Mouse (Mus musculus): Measurements from ENCODE around the gene Fmo3. TPM values are rescaled to one million over a fixed set of nuclear protein-coding genes. Genes with fewer than 3 reads are reported as not detected.

The Fmo3 gene
- not detected in 2 replicates for polyA plus RNA-seq (2012; ENCODE audit: insufficient read depth, insufficient read length, low replicate concordance, missing spikeins)

GRCm38 (mm10) chr1:162984428-162984827, at the start of gene Fmo3:
Gene Fmo3, minus strand, starts transcription at chr1:162984528.
- Histone ChIP-seq H3K4me1 (ENCODE audit: control insufficient read depth, insufficient read depth, low read length) (no peaks in the 10 kb centered on the region), H3K4me3 (ENCODE audit: insufficient read depth, low read depth, low read length) (no peak within 1 kb of the TSS), H3K27ac (ENCODE audit: insufficient read depth, low read depth, low read length) (no peak within 1 kb of the TSS)
- TF ChIP-seq POLR2A (IDR thresholded peaks at IDR 0.05; ENCODE audit: insufficient read depth, low read depth, low read length) = no peak
- 81% methylated on average over 1 of the region's 1 CpGs for WGBS

GRCm38 (mm10) chr1:163023075-163023474, 38.7 kb upstream of the Fmo3 start:
- Histone ChIP-seq H3K4me1 (ENCODE audit: control insufficient read depth, insufficient read depth, low read length) (no peaks in the 10 kb centered on the region), H3K27ac (ENCODE audit: insufficient read depth, low read depth, low read length) (no peak overlapping the region), H3K4me3 (ENCODE audit: insufficient read depth, low read depth, low read length) (no peak overlapping the region)
- TF ChIP-seq POLR2A (IDR thresholded peaks at IDR 0.05; ENCODE audit: insufficient read depth, low read depth, low read length) (no peak), CTCF (IDR thresholded peaks at IDR 0.05; ENCODE audit: insufficient read depth, low read depth, low read length) (no peak)

- WGBS = 72% methylated on average over 3 of the region's 3 CpGs
- no peak for TF ChIP-seq CTCF (IDR thresholded peaks at IDR 0.05; ENCODE audit: insufficient read depth, low read depth, low read length)
- TF ChIP-seq POLR2A (IDR thresholded peaks at IDR 0.05; ENCODE audit: insufficient read depth, low read depth, low read length) = no peak
- H3K27ac ChIP-seq (ENCODE audit: insufficient read depth, low read depth, low read length) = no peak overlapping the region
- H3K4me3 ChIP-seq (ENCODE audit: insufficient read depth, low read depth, low read length) = no peak overlapping the region
- no peaks in the 10 kb centered on the region for H3K4me1 ChIP-seq (ENCODE audit: control insufficient read depth, insufficient read depth, low read length)
Measured at GRCm38 (mm10) chr1:163009220-163009619, 24.9 kb upstream of the Fmo3 start.

- WGBS = 68% methylated on average over 2 of the region's 2 CpGs
- no peak for TF ChIP-seq CTCF (IDR thresholded peaks at IDR 0.05; ENCODE audit: insufficient read depth, low read depth, low read length)
- no peak overlapping the region for H3K27ac ChIP-seq (ENCODE audit: insufficient read depth, low read depth, low read length)
- no peaks in the 10 kb centered on the region for H3K4me1 ChIP-seq (ENCODE audit: control insufficient read depth, insufficient read depth, low read length)
- no peak overlapping the region for H3K4me3 ChIP-seq (ENCODE audit: insufficient read depth, low read depth, low read length)
Measured at GRCm38 (mm10) chr1:163003496-163003895, 19.2 kb upstream of the Fmo3 start.

GRCm38 (mm10) chr1:163001271-163001829, 17.0 kb upstream of the Fmo3 start:
- Histone ChIP-seq H3K4me1 (ENCODE audit: control insufficient read depth, insufficient read depth, low read length) (no peaks in the 10 kb centered on the region), H3K4me3 (ENCODE audit: insufficient read depth, low read depth, low read length) (no peak overlapping the region), H3K27ac (ENCODE audit: insufficient read depth, low read depth, low read length) (no peak overlapping the region)
- WGBS = 70% methylated on average over 4 of the region's 4 CpGs
- TF ChIP-seq POLR2A (IDR thresholded peaks at IDR 0.05; ENCODE audit: insufficient read depth, low read depth, low read length) = no peak
- TF ChIP-seq CTCF (IDR thresholded peaks at IDR 0.05; ENCODE audit: insufficient read depth, low read depth, low read length) = no peak

- 88% methylated on average over 3 of the region's 3 CpGs for WGBS
- H3K4me1 ChIP-seq (ENCODE audit: control insufficient read depth, insufficient read depth, low read length) = no peaks in the 10 kb centered on the region
- H3K4me3 ChIP-seq (ENCODE audit: insufficient read depth, low read depth, low read length) = no peak overlapping the region
- no peak for TF ChIP-seq CTCF (IDR thresholded peaks at IDR 0.05; ENCODE audit: insufficient read depth, low read depth, low read length)
- no peak for TF ChIP-seq POLR2A (IDR thresholded peaks at IDR 0.05; ENCODE audit: insufficient read depth, low read depth, low read length)
- no peak overlapping the region for H3K27ac ChIP-seq (ENCODE audit: insufficient read depth, low read depth, low read length)
Measured at GRCm38 (mm10) chr1:162987546-162987945, 3.2 kb upstream of the Fmo3 start.

GRCm38 (mm10) chr1:162986777-162987176, 2.4 kb upstream of the Fmo3 start:
- no peak for TF ChIP-seq CTCF (IDR thresholded peaks at IDR 0.05; ENCODE audit: insufficient read depth, low read depth, low read length)
- no peak for TF ChIP-seq POLR2A (IDR thresholded peaks at IDR 0.05; ENCODE audit: insufficient read depth, low read depth, low read length)
- H3K4me3 ChIP-seq (ENCODE audit: insufficient read depth, low read depth, low read length) = no peak overlapping the region
- no peak overlapping the region for H3K27ac ChIP-seq (ENCODE audit: insufficient read depth, low read depth, low read length)
- WGBS = 95% methylated on average over 1 of the region's 1 CpGs
- no peaks in the 10 kb centered on the region for H3K4me1 ChIP-seq (ENCODE audit: control insufficient read depth, insufficient read depth, low read length)

GRCm38 (mm10) chr1:162986121-162986748, 1.9 kb upstream of the Fmo3 start:
- TF ChIP-seq POLR2A (IDR thresholded peaks at IDR 0.05; ENCODE audit: insufficient read depth, low read depth, low read length) (no peak), CTCF (IDR thresholded peaks at IDR 0.05; ENCODE audit: insufficient read depth, low read depth, low read length) (no peak)
- 92% methylated on average over 2 of the region's 2 CpGs for WGBS

GRCm38 (mm10) chr1:162963556-162963955, 20.8 kb downstream of the Fmo3 start:
- Histone ChIP-seq H3K4me1 (ENCODE audit: control insufficient read depth, insufficient read depth, low read length) (no peaks in the 10 kb centered on the region), H3K4me3 (ENCODE audit: insufficient read depth, low read depth, low read length) (no peak overlapping the region), H3K27ac (ENCODE audit: insufficient read depth, low read depth, low read length) (no peak overlapping the region)
- WGBS = 78% methylated on average over 2 of the region's 2 CpGs
- TF ChIP-seq CTCF (IDR thresholded peaks at IDR 0.05; ENCODE audit: insufficient read depth, low read depth, low read length) = no peak
- no peak for TF ChIP-seq POLR2A (IDR thresholded peaks at IDR 0.05; ENCODE audit: insufficient read depth, low read depth, low read length)

More at GRCm38 (mm10) chr1:162986121-162986748, 1.9 kb upstream of the Fmo3 start:
- no peak overlapping the region for H3K4me3 ChIP-seq (ENCODE audit: insufficient read depth, low read depth, low read length)
- H3K27ac ChIP-seq (ENCODE audit: insufficient read depth, low read depth, low read length) = no peak overlapping the region
- no peaks in the 10 kb centered on the region for H3K4me1 ChIP-seq (ENCODE audit: control insufficient read depth, insufficient read depth, low read length)

Measured in olfactory bulb, adult 2 months (tissue).